Mouse (Mus musculus) liver, embryonic 13.5 days (tissue): ENCODE data around the gene Stard5. TPM values are rescaled to one million over a fixed set of nuclear protein-coding genes. Genes with fewer than 3 reads are reported as not detected.

ENCODE experiments used
- ATAC-seq: fragments of 200-750 bp; cut with Nextera tagmentation; 2 replicates; pipeline ENCODE4 v1.8.0; 2017; ENCODE audit warnings: low read depth, mild to moderate bottlenecking, moderate number of reproducible peaks, moderate library complexity
- DNase-seq: peaks from one replicate; pipeline ENCODE4 v3.0.0; 2022
- H3K27ac ChIP-seq: fragments of 300-500 bp; sonication (generic); 2 replicates; pipeline ENCODE4 v1.5.1; 2015; ENCODE audit warnings: moderate library complexity, mild to moderate bottlenecking, inconsistent platforms
- H3K27me3 ChIP-seq: fragments of 300-500 bp; sonication (generic); 2 replicates; pipeline ENCODE4 v1.6.1; 2015; ENCODE audit warnings: mild to moderate bottlenecking, inconsistent platforms
- H3K36me3 ChIP-seq: fragments of 300-500 bp; sonication (generic); 2 replicates; pipeline ENCODE4 v1.6.1; 2015; ENCODE audit warnings: mild to moderate bottlenecking, inconsistent platforms
- H3K4me1 ChIP-seq: fragments of 300-500 bp; sonication (generic); replicated peaks from 2 replicates; pipeline ENCODE4 v1.6.1; 2015; ENCODE audit warnings: inconsistent platforms
- H3K4me2 ChIP-seq: fragments of 300-500 bp; sonication (generic); 2 replicates; pipeline ENCODE4 v1.6.1; 2015; ENCODE audit warnings: inconsistent platforms, mild to moderate bottlenecking, moderate library complexity
- H3K4me3 ChIP-seq: fragments of 300-500 bp; sonication (generic); replicated peaks from 2 replicates; pipeline ENCODE4 v1.5.1; 2015; ENCODE audit warnings: mild to moderate bottlenecking, inconsistent platforms
- H3K9ac ChIP-seq: fragments of 300-500 bp; sonication (generic); 2 replicates; pipeline ENCODE4 v1.6.1; 2015; ENCODE audit warnings: mild to moderate bottlenecking, inconsistent platforms
- H3K9me3 ChIP-seq: fragments of 300-500 bp; sonication (generic); replicated peaks from 2 replicates; pipeline ENCODE4 v1.6.1; 2016; ENCODE audit warnings: inconsistent platforms
- WGBS: fragments of 180-500 bp; shearing (Covaris S2); methylation state at CpG from one replicate; pipeline ENCODE4 v1.1.7; 2015; ENCODE audit not compliant: insufficient replicate concordance; 5-methylcytosine and 5-hydroxymethylcytosine counted together
- polyA plus RNA-seq: library from polyadenylated mRNA; unstranded; fragments of >200 nt; fragmentation: Nextera tagmentation; extraction: Ambion mirVana; gene quantifications from 2 replicates; pipeline ENCODE4 v1.2.1, GENCODE M21; 2015

Gene Stard5
- polyA plus RNA-seq, 1 experiment from 2014 or later: 6.6 TPM

DNA sequence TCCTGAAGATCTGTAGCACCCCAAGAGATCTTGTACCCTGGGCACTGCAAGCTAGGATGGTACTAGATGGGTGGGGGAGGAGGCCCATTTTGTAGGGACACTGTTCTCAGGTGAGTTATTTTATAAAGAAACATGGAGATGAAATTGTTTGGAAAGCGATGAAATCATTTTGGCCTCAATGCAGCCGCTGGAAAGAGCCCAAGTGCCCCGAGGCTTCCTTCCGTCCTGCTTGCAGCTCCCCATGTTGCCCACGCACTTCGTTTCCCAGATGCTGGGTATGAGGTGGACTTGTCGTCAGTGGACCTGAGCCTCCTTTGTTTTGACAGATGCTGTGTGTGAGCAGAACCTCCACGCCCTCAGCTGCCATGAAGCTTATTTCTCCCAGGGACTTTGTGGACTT, 4.7 kb downstream of the Stard5 start:
- 80% methylated on average over 8 of the region's 8 CpGs for WGBS
- no peaks in the 10 kb centered on the region for H3K27me3 ChIP-seq
- H3K4me2 ChIP-seq: no peak overlapping the region
- H3K4me3 ChIP-seq: no peak overlapping the region
- H3K9ac ChIP-seq: no peak overlapping the region
- ATAC-seq (no peak), DNase-seq (no peak)
- H3K4me1 ChIP-seq: peaks cover 25% of the 10 kb centered on the region
- peaks cover 18% of the 10 kb centered on the region; the same call in 1 of the 2 replicates for H3K36me3 ChIP-seq
- no peak overlapping the region for H3K27ac ChIP-seq
- no peaks in the 10 kb centered on the region for H3K9me3 ChIP-seq

DNA sequence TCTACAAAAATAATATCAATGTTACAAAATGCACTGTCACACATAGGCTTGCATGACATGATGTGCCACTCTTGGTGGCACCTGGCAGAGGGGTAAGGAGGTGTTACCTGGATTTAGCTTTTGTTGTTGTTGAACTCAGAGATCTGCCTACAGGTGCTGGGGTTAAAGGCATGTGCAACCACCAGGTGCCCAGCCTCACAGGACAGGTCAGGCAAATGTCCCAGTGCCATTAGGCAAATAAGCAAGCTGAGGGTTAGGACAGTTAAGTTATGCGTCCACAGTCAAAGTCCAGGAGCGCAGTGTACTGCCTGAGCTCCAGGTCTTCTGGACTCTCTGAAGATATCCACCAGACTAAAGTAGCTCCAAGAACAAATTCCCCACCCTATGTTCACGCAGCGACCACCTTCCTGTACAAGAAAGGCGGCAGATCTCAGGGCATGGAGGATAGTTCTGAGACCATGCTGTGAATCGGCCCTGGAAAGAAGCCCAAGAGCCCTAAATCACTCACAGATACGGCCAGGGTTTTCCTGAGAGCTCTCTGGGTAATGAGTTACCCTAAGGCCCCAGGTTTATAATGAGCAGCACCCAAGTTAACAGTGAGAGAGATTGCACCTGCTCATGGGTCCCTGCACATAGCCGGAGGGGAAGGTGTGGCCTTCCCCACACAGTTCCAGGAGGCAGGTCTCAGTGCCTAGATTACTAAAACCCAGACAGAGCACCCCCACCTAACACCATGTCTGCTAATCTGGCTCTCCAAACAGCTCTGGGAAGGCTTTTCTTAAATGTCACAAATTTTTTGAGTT, 6.2 kb downstream of the Stard5 start:
- Histone ChIP-seq H3K36me3 (peaks cover 23% of the 10 kb centered on the region; the same call in 1 of the 2 replicates), H3K27me3 (no peaks in the 10 kb centered on the region), H3K4me1 (peaks cover 11% of the 10 kb centered on the region), H3K9ac (no peak overlapping the region), H3K27ac (no peak overlapping the region), H3K4me3 (no peak overlapping the region), H3K4me2 (no peak overlapping the region), H3K9me3 (no peaks in the 10 kb centered on the region)
- 70% methylated on average over 8 of the region's 8 CpGs for WGBS
- ATAC-seq (peak; percentile 43; the same call in 1 of the 2 replicates), DNase-seq (no peak)

- ATAC-seq (no peak), DNase-seq (no peak)
- no peak overlapping the region for H3K9ac ChIP-seq
- no peak overlapping the region for H3K4me2 ChIP-seq
- peaks cover under 1% of the 10 kb centered on the region; the same call in 1 of the 2 replicates for H3K4me1 ChIP-seq
- no peaks in the 10 kb centered on the region for H3K9me3 ChIP-seq
- no peaks in the 10 kb centered on the region for H3K27me3 ChIP-seq
- no peak overlapping the region for H3K4me3 ChIP-seq
- no peak overlapping the region for H3K27ac ChIP-seq
- WGBS: 60% methylated on average over 3 of the region's 3 CpGs
- peaks cover 23% of the 10 kb centered on the region; the same call in 1 of the 2 replicates for H3K36me3 ChIP-seq
Observed at GRCm38 (mm10) chr7:83639084-83639483, 7.3 kb downstream of the Stard5 start.

DNA sequence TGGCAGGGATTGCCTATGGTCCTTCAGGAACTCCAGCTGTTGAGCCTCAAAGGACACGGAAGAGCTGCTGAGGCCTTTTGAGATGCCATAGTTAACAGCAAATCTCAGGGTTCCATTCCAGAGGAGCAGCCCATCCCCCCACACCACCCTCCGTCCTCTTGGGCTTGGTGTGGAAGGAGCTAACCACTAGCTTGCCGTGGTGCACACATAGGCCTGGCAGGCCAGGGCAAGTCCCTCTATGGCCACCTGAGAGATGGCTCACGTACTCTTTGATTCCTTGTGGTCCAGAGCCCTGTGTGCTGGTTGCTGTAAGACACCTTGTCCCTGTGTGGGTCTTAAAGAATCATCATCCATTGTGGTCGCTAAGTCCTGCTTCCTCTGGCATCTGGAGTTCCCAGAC, 8.8 kb downstream of the Stard5 start:
- no peak for DNase-seq
- H3K9me3 ChIP-seq: no peaks in the 10 kb centered on the region
- no peak overlapping the region for H3K9ac ChIP-seq
- H3K4me2 ChIP-seq: no peak overlapping the region
- no peak overlapping the region for H3K27ac ChIP-seq
- 75% methylated on average over 5 of the region's 5 CpGs for WGBS
- ATAC-seq: no peak
- H3K36me3 ChIP-seq: peaks cover 23% of the 10 kb centered on the region; the same call in 1 of the 2 replicates
- H3K4me1 ChIP-seq: no peaks in the 10 kb centered on the region; the same call in 1 of the 2 replicates
- no peaks in the 10 kb centered on the region for H3K27me3 ChIP-seq
- H3K4me3 ChIP-seq: no peak overlapping the region

GRCm38 (mm10) chr7:83641163-83641562, 9.4 kb downstream of the Stard5 start:
- no peak for DNase-seq
- no peaks in the 10 kb centered on the region; the same call in 1 of the 2 replicates for H3K4me1 ChIP-seq
- H3K27me3 ChIP-seq: no peaks in the 10 kb centered on the region
- no peak overlapping the region for H3K9ac ChIP-seq
- no peak overlapping the region for H3K4me2 ChIP-seq
- 61% methylated on average over 2 of the region's 2 CpGs for WGBS
- H3K4me3 ChIP-seq: no peak overlapping the region
- H3K36me3 ChIP-seq: peaks cover 23% of the 10 kb centered on the region; the same call in 1 of the 2 replicates
- ATAC-seq: no peak
- H3K9me3 ChIP-seq: no peaks in the 10 kb centered on the region
- no peak overlapping the region for H3K27ac ChIP-seq

DNA sequence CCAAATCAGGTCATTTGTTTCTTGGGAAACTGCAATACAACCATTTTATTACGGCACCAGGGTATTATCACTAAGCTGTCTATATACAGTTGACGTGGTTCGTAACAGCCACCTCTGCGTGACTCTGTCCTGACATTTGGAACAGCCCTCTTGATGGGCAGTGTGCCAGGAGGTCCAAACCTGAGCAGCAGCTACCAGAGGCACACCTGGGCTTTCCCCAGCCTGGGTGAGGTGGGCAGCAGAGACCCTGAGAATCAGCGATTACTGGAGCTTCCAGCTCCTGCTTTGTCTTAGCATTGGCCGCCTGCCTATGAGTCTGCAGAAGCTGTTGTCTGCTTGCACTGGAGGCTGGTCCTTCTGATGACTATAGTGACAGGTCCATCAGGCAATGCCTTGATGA, 11.8 kb downstream of the Stard5 start:
- no peaks in the 10 kb centered on the region for H3K27me3 ChIP-seq
- H3K36me3 ChIP-seq: peaks cover 11% of the 10 kb centered on the region; the same call in 1 of the 2 replicates
- H3K4me2 ChIP-seq: no peak overlapping the region
- H3K4me1 ChIP-seq: no peaks in the 10 kb centered on the region
- DNase-seq: no peak
- H3K4me3 ChIP-seq: no peak overlapping the region
- WGBS: 76% methylated on average over 6 of the region's 6 CpGs
- H3K9ac ChIP-seq: no peak overlapping the region
- ATAC-seq: no peak
- no peak overlapping the region for H3K27ac ChIP-seq
- H3K9me3 ChIP-seq: no peaks in the 10 kb centered on the region

GRCm38 (mm10) chr7:83644761-83645160, 13.0 kb downstream of the Stard5 start:
- 61% methylated on average over 2 of the region's 2 CpGs for WGBS
- Histone ChIP-seq H3K4me2 (no peak overlapping the region), H3K36me3 (peaks cover 8% of the 10 kb centered on the region; the same call in 1 of the 2 replicates), H3K4me3 (no peak overlapping the region), H3K27me3 (no peaks in the 10 kb centered on the region), H3K9ac (no peak overlapping the region), H3K9me3 (no peaks in the 10 kb centered on the region), H3K27ac (no peak overlapping the region), H3K4me1 (no peaks in the 10 kb centered on the region; the same call in 1 of the 2 replicates)
- no peak for DNase-seq
- no peak for ATAC-seq

- H3K9me3 ChIP-seq: no peaks in the 10 kb centered on the region
- no peaks in the 10 kb centered on the region for H3K27me3 ChIP-seq
- H3K4me2 ChIP-seq: no peak overlapping the region
- no peak overlapping the region for H3K9ac ChIP-seq
- WGBS: 40% methylated on average over 5 of the region's 5 CpGs
- H3K27ac ChIP-seq: no peak overlapping the region
- no peak for DNase-seq
- ATAC-seq: no peak
- no peak overlapping the region for H3K4me3 ChIP-seq
- peaks cover 6% of the 10 kb centered on the region for H3K4me1 ChIP-seq
- H3K36me3 ChIP-seq: peaks cover 7% of the 10 kb centered on the region; the same call in 1 of the 2 replicates
Observed at GRCm38 (mm10) chr7:83645476-83645875, 13.7 kb downstream of the Stard5 start.

- no peak for DNase-seq
- 72% methylated on average over 7 of the region's 7 CpGs for WGBS
Observed at GRCm38 (mm10) chr7:83648807-83649206, 17.0 kb downstream of the Stard5 start.

DNA sequence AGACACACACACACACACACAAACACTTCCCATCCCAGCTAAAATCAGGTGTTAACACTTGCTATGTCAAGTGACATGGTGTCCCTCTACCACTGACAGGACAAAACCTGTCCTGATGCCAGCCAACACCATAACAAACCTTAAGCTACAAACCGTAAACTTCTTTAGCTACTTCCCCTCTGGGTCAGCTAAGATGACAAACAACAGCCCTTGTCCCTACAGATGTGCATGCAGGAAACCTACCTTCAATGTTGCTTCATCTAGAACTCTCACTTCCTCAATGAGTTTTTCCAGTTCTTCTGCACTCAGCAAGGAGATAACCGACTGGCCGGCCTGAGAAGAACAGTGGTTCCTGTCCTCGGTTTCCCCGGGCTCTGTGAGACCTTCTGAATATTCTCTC, 18.9 kb downstream of the Stard5 start:
- ATAC-seq: no peak
- no peaks in the 10 kb centered on the region for H3K36me3 ChIP-seq
- H3K9ac ChIP-seq: no peak overlapping the region
- H3K27ac ChIP-seq: no peak overlapping the region
- H3K4me2 ChIP-seq: no peak overlapping the region
- H3K9me3 ChIP-seq: no peaks in the 10 kb centered on the region
- H3K4me3 ChIP-seq: no peak overlapping the region
- peaks cover 6% of the 10 kb centered on the region for H3K4me1 ChIP-seq
- no peaks in the 10 kb centered on the region for H3K27me3 ChIP-seq
- WGBS: 26% methylated on average over 5 of the region's 5 CpGs
- no peak for DNase-seq

More at GRCm38 (mm10) chr7:83648807-83649206, 17.0 kb downstream of the Stard5 start:
- Histone ChIP-seq H3K9me3 (no peaks in the 10 kb centered on the region), H3K4me2 (no peak overlapping the region), H3K4me3 (no peak overlapping the region), H3K27me3 (no peaks in the 10 kb centered on the region), H3K4me1 (peaks cover 6% of the 10 kb centered on the region), H3K27ac (no peak overlapping the region), H3K9ac (no peak overlapping the region), H3K36me3 (no peaks in the 10 kb centered on the region)
- ATAC-seq: no peak

DNA sequence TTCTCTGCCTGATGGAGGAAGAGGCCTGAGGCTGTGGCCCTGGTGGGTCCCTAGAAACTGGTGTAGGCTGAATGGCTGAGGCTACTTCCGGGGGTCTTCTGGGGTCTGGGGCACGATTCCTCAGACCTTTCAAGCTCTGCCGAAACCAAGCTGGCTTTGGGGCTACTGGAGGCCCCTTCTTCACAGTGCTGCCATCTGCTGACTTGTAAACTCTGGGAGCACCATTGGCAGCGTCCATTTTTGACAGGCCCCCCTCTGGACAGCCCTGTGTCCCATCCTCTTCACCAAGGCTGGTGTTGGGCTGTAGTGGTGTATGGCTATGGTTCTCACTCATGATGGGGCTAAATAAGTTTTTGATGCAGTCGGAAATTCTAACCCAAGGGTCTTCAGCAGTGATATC, 20.7 kb downstream of the Stard5 start:
- no peak overlapping the region for H3K4me3 ChIP-seq
- WGBS: 59% methylated on average over 5 of the region's 5 CpGs
- H3K4me1 ChIP-seq: peaks cover 6% of the 10 kb centered on the region
- H3K36me3 ChIP-seq: no peaks in the 10 kb centered on the region
- no peak for ATAC-seq
- DNase-seq: no peak
- no peak overlapping the region for H3K27ac ChIP-seq
- no peak overlapping the region for H3K9ac ChIP-seq
- H3K4me2 ChIP-seq: no peak overlapping the region
- H3K9me3 ChIP-seq: no peaks in the 10 kb centered on the region
- no peaks in the 10 kb centered on the region for H3K27me3 ChIP-seq
